Mouse (Mus musculus): ENCODE measurements around the gene Mtmr14. TPM values are rescaled to one million over a fixed set of nuclear protein-coding genes. Genes with fewer than 3 reads are reported as not detected.

Mtmr14 gene
- polyA plus RNA-seq, 1 experiment = 19.5 TPM

GRCm38 (mm10) chr6:113308141-113308540 lies 70.5 kb downstream of the Mtmr14 start:
- Histone ChIP-seq H3K36me3 (ENCODE audit: control insufficient read depth, insufficient read depth) (peaks cover 28% of the 10 kb centered on the region), H3K4me3 (ENCODE audit: insufficient read depth, poor library complexity, severe bottlenecking) (peak overlapping the region; percentile 96), H3ac (ENCODE audit: control insufficient read depth, insufficient read length, low read depth) (peak overlapping the region; percentile 94), H3K79me2 (ENCODE audit: control insufficient read depth, insufficient read depth) (peaks cover 62% of the 10 kb centered on the region), H3K27me3 (ENCODE audit: control insufficient read depth, insufficient read depth, insufficient read length) (no peaks in the 10 kb centered on the region), H3K79me3 (ENCODE audit: low read depth) (peaks cover 51% of the 10 kb centered on the region)
- no peak for TF ChIP-seq MYOG (IDR thresholded peaks at IDR 0.05; ENCODE audit: control insufficient read depth, extremely low read depth, insufficient read length)
- peak; percentile 37 for TF ChIP-seq CTCF (IDR thresholded peaks at IDR 0.05; ENCODE audit: control insufficient read depth, insufficient read depth, insufficient read length)

- Histone ChIP-seq H3ac (ENCODE audit: control insufficient read depth, insufficient read length, low read depth) (no peak overlapping the region), H3K4me3 (ENCODE audit: insufficient read depth, poor library complexity, severe bottlenecking) (no peak overlapping the region), H3K36me3 (ENCODE audit: control insufficient read depth, insufficient read depth) (peaks cover 78% of the 10 kb centered on the region), H3K79me2 (ENCODE audit: control insufficient read depth, insufficient read depth) (peaks cover 49% of the 10 kb centered on the region), H3K79me3 (ENCODE audit: low read depth) (peaks cover 29% of the 10 kb centered on the region), H3K27me3 (ENCODE audit: control insufficient read depth, insufficient read depth, insufficient read length) (no peaks in the 10 kb centered on the region)
- no peak for TF ChIP-seq MYOD1 (IDR thresholded peaks at IDR 0.05; ENCODE audit: control insufficient read depth, insufficient read length, low read depth)
- no peak for TF ChIP-seq FOSL1 (IDR thresholded peaks at IDR 0.05; ENCODE audit: insufficient read depth, low read length, poor library complexity, severe bottlenecking)
- TF ChIP-seq MAX (IDR thresholded peaks at IDR 0.05) = no peak
- TF ChIP-seq CEBPB (IDR thresholded peaks at IDR 0.05; ENCODE audit: low read depth) = no peak
- no peak for TF ChIP-seq MYOG (IDR thresholded peaks at IDR 0.05; ENCODE audit: control insufficient read depth, extremely low read depth, insufficient read length)
Measured at GRCm38 (mm10) chr6:113315972-113316371, 78.3 kb downstream of the Mtmr14 start.

- Histone ChIP-seq H3K79me2 (ENCODE audit: control insufficient read depth, insufficient read depth) (peaks cover 13% of the 10 kb centered on the region), H3K4me3 (ENCODE audit: insufficient read depth, poor library complexity, severe bottlenecking) (peak within 1 kb of the TSS; percentile 54), H3K36me3 (ENCODE audit: control insufficient read depth, insufficient read depth) (peaks cover 70% of the 10 kb centered on the region), H3K27me3 (ENCODE audit: control insufficient read depth, insufficient read depth, insufficient read length) (no peaks in the 10 kb centered on the region), H3K79me3 (ENCODE audit: low read depth) (peaks cover 7% of the 10 kb centered on the region), H3ac (ENCODE audit: control insufficient read depth, insufficient read length, low read depth) (peak within 1 kb of the TSS; percentile 79)
- no peak for TF ChIP-seq FOSL1 (IDR thresholded peaks at IDR 0.05; ENCODE audit: insufficient read depth, low read length, poor library complexity, severe bottlenecking)
- TF ChIP-seq CEBPB (IDR thresholded peaks at IDR 0.05; ENCODE audit: low read depth) = no peak
- TF ChIP-seq MYOD1 (IDR thresholded peaks at IDR 0.05; ENCODE audit: control insufficient read depth, insufficient read length, low read depth) = no peak
- TF ChIP-seq MYOG (IDR thresholded peaks at IDR 0.05; ENCODE audit: control insufficient read depth, extremely low read depth, insufficient read length) = no peak
- no peak for TF ChIP-seq USF1 (IDR thresholded peaks at IDR 0.05; ENCODE audit: low read depth)
- no peak for TF ChIP-seq CTCF (IDR thresholded peaks at IDR 0.05; ENCODE audit: control insufficient read depth, insufficient read depth, insufficient read length)
- TF ChIP-seq MAX (IDR thresholded peaks at IDR 0.05) = no peak
Measured at GRCm38 (mm10) chr6:113326533-113327315, 89.1 kb downstream of the Mtmr14 start, which contains the start of gene Ogg1. TSS of gene Ogg1 (plus strand) at chr6:113326972.

- peaks cover 65% of the 10 kb centered on the region for H3K36me3 ChIP-seq (ENCODE audit: control insufficient read depth, insufficient read depth)
- peaks cover 7% of the 10 kb centered on the region for H3K79me3 ChIP-seq (ENCODE audit: low read depth)
Measured at GRCm38 (mm10) chr6:113329396-113329795, 91.8 kb downstream of the Mtmr14 start.

GRCm38 (mm10) chr6:113330547-113330946 lies 92.9 kb downstream of the Mtmr14 start:
- H3K79me2 ChIP-seq (ENCODE audit: control insufficient read depth, insufficient read depth) = peaks cover 13% of the 10 kb centered on the region
- H3K79me3 ChIP-seq (ENCODE audit: low read depth) = peaks cover 7% of the 10 kb centered on the region
- H3K36me3 ChIP-seq (ENCODE audit: control insufficient read depth, insufficient read depth) = peaks cover 65% of the 10 kb centered on the region
- H3K4me3 ChIP-seq (ENCODE audit: insufficient read depth, poor library complexity, severe bottlenecking) = no peak overlapping the region
- H3ac ChIP-seq (ENCODE audit: control insufficient read depth, insufficient read length, low read depth) = no peak overlapping the region
- H3K27me3 ChIP-seq (ENCODE audit: control insufficient read depth, insufficient read depth, insufficient read length) = no peaks in the 10 kb centered on the region
- TF ChIP-seq CTCF (IDR thresholded peaks at IDR 0.05; ENCODE audit: control insufficient read depth, insufficient read depth, insufficient read length) (no peak), CEBPB (IDR thresholded peaks at IDR 0.05; ENCODE audit: low read depth) (no peak), USF1 (IDR thresholded peaks at IDR 0.05; ENCODE audit: low read depth) (no peak), FOSL1 (IDR thresholded peaks at IDR 0.05; ENCODE audit: insufficient read depth, low read length, poor library complexity, severe bottlenecking) (no peak), MAX (IDR thresholded peaks at IDR 0.05) (no peak), MYOG (IDR thresholded peaks at IDR 0.05; ENCODE audit: control insufficient read depth, extremely low read depth, insufficient read length) (no peak), MYOD1 (IDR thresholded peaks at IDR 0.05; ENCODE audit: control insufficient read depth, insufficient read length, low read depth) (no peak)

More at GRCm38 (mm10) chr6:113329396-113329795, 91.8 kb downstream of the Mtmr14 start:
- Histone ChIP-seq H3K79me2 (ENCODE audit: control insufficient read depth, insufficient read depth) (peaks cover 13% of the 10 kb centered on the region), H3K27me3 (ENCODE audit: control insufficient read depth, insufficient read depth, insufficient read length) (no peaks in the 10 kb centered on the region), H3ac (ENCODE audit: control insufficient read depth, insufficient read length, low read depth) (no peak overlapping the region), H3K4me3 (ENCODE audit: insufficient read depth, poor library complexity, severe bottlenecking) (no peak overlapping the region)
- TF ChIP-seq MYOG (IDR thresholded peaks at IDR 0.05; ENCODE audit: control insufficient read depth, extremely low read depth, insufficient read length) = no peak

Other genes starting within 250 kb of the Mtmr14 start
- gene Thumpd3, start 191.6 kb upstream of the Mtmr14 start, polyA plus RNA-seq (2012; fragmentation: generic; extraction: Trizol) = 18.8 TPM
- gene Setd5, start 160.5 kb upstream of the Mtmr14 start, polyA plus RNA-seq (2012; fragmentation: generic; extraction: Trizol) = 17.0 TPM
- 0.18 TPM for gene Lhfpl4, start 42.5 kb upstream of the Mtmr14 start, polyA plus RNA-seq (2012; fragmentation: generic; extraction: Trizol)
- gene Cpne9, start 44.5 kb downstream of the Mtmr14 start, polyA plus RNA-seq (2012; fragmentation: generic; extraction: Trizol) = 0.01 TPM
- gene Brpf1, start 69.3 kb downstream of the Mtmr14 start, polyA plus RNA-seq (2012; fragmentation: generic; extraction: Trizol) = 16.1 TPM
- gene Ogg1, start 89.1 kb downstream of the Mtmr14 start, polyA plus RNA-seq (2012; fragmentation: generic; extraction: Trizol) = 18.5 TPM
- 43.2 TPM for gene Camk1, start 106.1 kb downstream of the Mtmr14 start, polyA plus RNA-seq (2012; fragmentation: generic; extraction: Trizol)
- 31.7 TPM for gene Tada3, start 140.0 kb downstream of the Mtmr14 start, polyA plus RNA-seq (2012; fragmentation: generic; extraction: Trizol)
- 364 TPM for gene Arpc4, start 140.3 kb downstream of the Mtmr14 start, polyA plus RNA-seq (2012; fragmentation: generic; extraction: Trizol)
- gene Ttll3, start 151.4 kb downstream of the Mtmr14 start, polyA plus RNA-seq (2012; fragmentation: generic; extraction: Trizol) = 1.6 TPM
- gene Rpusd3, start 181.5 kb downstream of the Mtmr14 start, polyA plus RNA-seq (2012; fragmentation: generic; extraction: Trizol) = 8.8 TPM
- not detected for gene Cidec, start 197.9 kb downstream of the Mtmr14 start, polyA plus RNA-seq (2012; fragmentation: generic; extraction: Trizol)
- 76.4 TPM for gene Jagn1, start 204.7 kb downstream of the Mtmr14 start, polyA plus RNA-seq (2012; fragmentation: generic; extraction: Trizol)
- not detected for gene Il17re, start 220.6 kb downstream of the Mtmr14 start, polyA plus RNA-seq (2012; fragmentation: generic; extraction: Trizol)
- gene Il17rc, start 233.6 kb downstream of the Mtmr14 start, polyA plus RNA-seq (2012; fragmentation: generic; extraction: Trizol) = 36.2 TPM
- 16.4 TPM for gene Creld1, start 245.5 kb downstream of the Mtmr14 start, polyA plus RNA-seq (2012; fragmentation: generic; extraction: Trizol)

All from C2C12 (cell line).